Mouse (Mus musculus): Measurements from ENCODE around the gene Cdkn2b.

Gene Cdkn2b

GRCm38 (mm10) chr4:89289028-89289427 is 21.8 kb downstream of the Cdkn2b start:
- DNase-seq (ENCODE audit: low read depth), result no peak

GRCm38 (mm10) chr4:89286566-89286965 is 24.3 kb downstream of the Cdkn2b start:
- DNase-seq (ENCODE audit: low read depth), result no peak

- no peak for DNase-seq (ENCODE audit: low read depth)
These were observed 25.2 kb downstream of the Cdkn2b start for GRCm38 (mm10) chr4:89285688-89286087.

GRCm38 (mm10) chr4:89282661-89283060 is 28.2 kb downstream of the Cdkn2b start:
- DNase-seq (ENCODE audit: low read depth), result no peak

- no peak for DNase-seq (ENCODE audit: low read depth)
These were observed 28.7 kb downstream of the Cdkn2b start for GRCm38 (mm10) chr4:89282036-89282566.

GRCm38 (mm10) chr4:89281236-89281635 is 29.6 kb downstream of the Cdkn2b start:
- no peak for DNase-seq (ENCODE audit: low read depth)

- no peak for DNase-seq (ENCODE audit: low read depth)
These were observed 31.2 kb downstream of the Cdkn2b start for GRCm38 (mm10) chr4:89279641-89280040.

- no peak for DNase-seq (ENCODE audit: low read depth)
These were observed 33.4 kb downstream of the Cdkn2b start for GRCm38 (mm10) chr4:89277381-89277940.

GRCm38 (mm10) chr4:89276669-89277219 is 34.1 kb downstream of the Cdkn2b start:
- DNase-seq (ENCODE audit: low read depth), result no peak

- no peak for DNase-seq (ENCODE audit: low read depth)
These were observed 34.8 kb downstream of the Cdkn2b start for GRCm38 (mm10) chr4:89275811-89276584.

GRCm38 (mm10) chr4:89274829-89275548 is 35.9 kb downstream of the Cdkn2b start:
- no peak for DNase-seq (ENCODE audit: low read depth)

- no peak for DNase-seq (ENCODE audit: low read depth)
These were observed 36.8 kb downstream of the Cdkn2b start for GRCm38 (mm10) chr4:89274006-89274405.

GRCm38 (mm10) chr4:89273585-89273984 is 37.3 kb downstream of the Cdkn2b start:
- DNase-seq (ENCODE audit: low read depth), result no peak

GRCm38 (mm10) chr4:89272961-89273540 is 37.8 kb downstream of the Cdkn2b start:
- no peak for DNase-seq (ENCODE audit: low read depth)

- DNase-seq (ENCODE audit: low read depth), result no peak
These were observed 38.6 kb downstream of the Cdkn2b start for GRCm38 (mm10) chr4:89272101-89272718.

- no peak for DNase-seq (ENCODE audit: low read depth)
These were observed 53.1 kb downstream of the Cdkn2b start for GRCm38 (mm10) chr4:89257768-89258167.
